Mouse (Mus musculus): Measurements from ENCODE around the gene Rassf7. TPM values are rescaled to one million over a fixed set of nuclear protein-coding genes. Genes with fewer than 3 reads are reported as not detected.

Rassf7 gene
- total RNA-seq (2021): 1 to 10 TPM in 1 of 2 experiments, under 1 TPM in 1; 0.98 to 1.2 TPM
- long read RNA-seq, experiment 1: 0 reads
- long read RNA-seq, experiment 2, partial matches to known transcripts: 0 of 3 reads
- long read RNA-seq, experiment 2, other reads (novel, unspliced or antisense): 2 of 3 reads

GRCm38 (mm10) chr7:141215101-141215879 lies at the start of gene Rassf7:
Gene Rassf7, plus strand, starts transcription at chr7:141215860.
- DNase-seq (ENCODE audit: low spot score in 2 of 2): peak; percentile 75 to 76
- Histone ChIP-seq H3K27ac (no peak within 1 kb of the TSS), H3K4me3 (peak within 1 kb of the TSS; percentile 66)
- TF ChIP-seq CTCF (conservative IDR thresholded peaks at IDR 0.05): no peak

DNA sequence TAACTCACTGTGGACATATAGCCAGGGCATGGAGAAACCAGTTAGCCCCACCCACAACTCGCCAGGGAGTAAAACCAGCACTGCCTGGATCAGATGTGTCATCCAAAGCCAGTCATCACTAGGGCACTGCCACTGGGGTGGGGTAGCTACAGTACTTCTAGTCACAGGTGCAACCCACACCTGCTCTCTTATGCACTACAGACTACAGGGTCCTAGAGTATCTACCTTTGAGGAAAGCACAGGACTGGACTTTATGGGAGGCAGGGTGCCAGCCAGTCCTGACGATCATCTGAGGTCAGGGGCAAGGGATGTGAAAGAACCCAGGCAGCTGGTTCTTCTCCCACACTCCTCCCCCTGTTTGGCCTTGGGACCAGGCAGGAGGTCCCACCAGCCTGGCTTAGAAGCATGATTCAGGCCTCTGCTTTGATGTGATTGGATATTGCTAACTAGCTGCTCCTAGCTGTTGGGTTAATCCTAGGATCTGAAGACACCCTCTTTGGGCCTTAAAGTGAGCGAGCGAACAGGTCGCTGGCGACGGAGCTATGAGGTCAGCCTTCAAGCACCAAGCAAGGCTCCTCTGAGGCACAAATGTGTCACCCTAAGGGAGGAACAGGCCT lies 47.7 kb upstream of the Rassf7 start:
- DNase-seq (ENCODE audit: low spot score in 2 of 2): peak in 1 of 2 experiments; percentile 11
- H3K4me3 ChIP-seq: peak overlapping the region; percentile 54
- peak overlapping the region; percentile 83 for H3K27ac ChIP-seq
- TF ChIP-seq CTCF (conservative IDR thresholded peaks at IDR 0.05): no peak

DNA sequence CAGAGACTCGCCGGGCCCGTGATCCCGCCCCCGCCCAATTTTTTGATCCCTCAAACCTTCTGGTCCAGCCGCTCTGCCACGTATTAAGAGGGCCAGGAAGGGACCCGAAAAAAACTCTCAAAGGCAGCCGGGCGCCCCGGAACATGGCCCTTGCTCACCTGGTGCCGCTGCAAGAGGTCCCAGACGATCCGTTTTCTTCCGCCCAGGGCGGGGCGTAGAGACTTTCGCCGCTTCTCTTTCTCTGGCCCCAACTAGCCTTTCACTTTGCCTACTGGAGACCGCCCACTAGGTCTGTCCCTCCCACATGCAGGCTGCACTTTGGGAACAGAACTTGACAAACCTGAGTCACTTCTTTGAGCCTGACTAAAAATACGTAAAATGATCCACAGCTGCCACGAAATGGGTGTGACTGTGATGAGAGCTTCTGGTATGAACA lies 47.1 kb upstream of the Rassf7 start:
- no peak for DNase-seq (ENCODE audit: low spot score in 2 of 2)
- no peak for TF ChIP-seq CTCF (conservative IDR thresholded peaks at IDR 0.05)
- peak overlapping the region; percentile 83 for H3K27ac ChIP-seq
- H3K4me3 ChIP-seq: peak overlapping the region; percentile 54

- no peak for TF ChIP-seq CTCF (conservative IDR thresholded peaks at IDR 0.05)
- DNase-seq (ENCODE audit: low spot score in 2 of 2): no peak
- Histone ChIP-seq H3K27ac (peak overlapping the region; percentile 83), H3K4me3 (no peak overlapping the region)
These were observed 46.4 kb upstream of the Rassf7 start for GRCm38 (mm10) chr7:141169300-141169699.

- Histone ChIP-seq H3K4me3 (no peak overlapping the region), H3K27ac (peak overlapping the region; percentile 83)
These were observed 45.8 kb upstream of the Rassf7 start for GRCm38 (mm10) chr7:141169866-141170265.

GRCm38 (mm10) chr7:141172116-141173006 lies 43.3 kb upstream of the Rassf7 start, which contains the start of gene Rnh1:
Gene Rnh1, minus strand, starts transcription at chr7:141172857.
- H3K4me3 ChIP-seq: peak within 1 kb of the TSS; percentile 80
- peak within 1 kb of the TSS; percentile 99 for H3K27ac ChIP-seq
- peak; percentile 92 to 94 for DNase-seq (ENCODE audit: low spot score in 2 of 2)
- TF ChIP-seq CTCF (conservative IDR thresholded peaks at IDR 0.05): no peak

More at GRCm38 (mm10) chr7:141169866-141170265, 45.8 kb upstream of the Rassf7 start:
- TF ChIP-seq CTCF (conservative IDR thresholded peaks at IDR 0.05): no peak
- DNase-seq (ENCODE audit: low spot score in 2 of 2): peak in 1 of 2 experiments; percentile 3

DNA sequence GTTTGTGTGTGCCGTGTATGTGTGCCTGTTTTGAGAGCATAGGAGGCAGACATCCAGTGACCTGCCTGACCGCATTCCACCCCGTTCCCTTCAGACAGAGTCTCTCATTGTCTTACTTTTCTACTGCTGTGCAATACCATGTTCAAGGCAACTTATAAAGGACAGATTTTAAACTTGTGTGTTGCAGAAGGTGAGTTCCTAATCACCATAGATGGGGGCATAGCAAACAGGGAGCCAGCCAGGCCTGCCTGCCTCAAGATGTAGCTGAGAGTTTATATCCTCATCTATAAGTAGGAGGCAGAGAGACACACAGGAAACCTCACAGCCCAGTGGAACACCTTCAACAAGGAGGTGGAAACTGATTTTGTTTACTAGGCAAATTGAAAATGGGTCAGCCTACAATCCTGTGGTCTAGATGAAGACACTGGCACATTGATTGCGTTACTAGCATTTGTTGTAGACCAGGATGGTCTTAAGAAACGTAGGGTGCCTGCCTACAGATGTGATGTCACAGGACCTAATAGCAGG lies 42.3 kb upstream of the Rassf7 start:
- Histone ChIP-seq H3K27ac (peak overlapping the region; percentile 99), H3K4me3 (peak overlapping the region; percentile 80)
- no peak for TF ChIP-seq CTCF (conservative IDR thresholded peaks at IDR 0.05)
- DNase-seq (ENCODE audit: low spot score in 2 of 2): peak in 1 of 2 experiments; percentile 7

GRCm38 (mm10) chr7:141175068-141175467 lies 40.6 kb upstream of the Rassf7 start:
- peak; percentile 50 for TF ChIP-seq CTCF (conservative IDR thresholded peaks at IDR 0.05)
- H3K4me3 ChIP-seq: no peak overlapping the region
- peak in 1 of 2 experiments; percentile 5 for DNase-seq (ENCODE audit: low spot score in 2 of 2)
- H3K27ac ChIP-seq: no peak overlapping the region

GRCm38 (mm10) chr7:141176173-141176572 lies 39.5 kb upstream of the Rassf7 start:
- TF ChIP-seq CTCF (conservative IDR thresholded peaks at IDR 0.05): peak; percentile 88
- peak; percentile 87 to 89 for DNase-seq (ENCODE audit: low spot score in 2 of 2)
- Histone ChIP-seq H3K4me3 (no peak overlapping the region), H3K27ac (no peak overlapping the region)

DNA sequence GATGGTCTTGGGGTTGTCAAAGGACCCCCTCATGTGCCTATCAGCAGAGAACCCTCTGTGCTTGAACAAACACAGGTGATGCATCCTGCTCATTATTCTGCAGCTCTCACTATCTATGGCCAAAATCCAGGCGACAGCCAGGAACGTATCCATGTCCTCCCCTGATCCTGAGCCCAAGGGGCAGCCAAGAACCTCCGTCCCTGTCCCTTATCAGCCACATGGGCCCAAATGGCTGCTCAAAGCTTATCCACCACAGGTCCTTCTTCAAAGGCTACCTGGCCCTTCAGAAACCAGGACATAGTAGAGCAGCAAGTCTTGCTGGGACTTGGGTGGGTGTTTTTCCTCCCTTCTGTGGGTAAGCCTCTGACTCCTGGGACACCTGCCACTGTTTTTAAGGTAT lies 27.5 kb upstream of the Rassf7 start:
- H3K4me3 ChIP-seq: no peak overlapping the region
- DNase-seq (ENCODE audit: low spot score in 2 of 2): no peak
- TF ChIP-seq CTCF (conservative IDR thresholded peaks at IDR 0.05): no peak
- no peak overlapping the region for H3K27ac ChIP-seq

DNA sequence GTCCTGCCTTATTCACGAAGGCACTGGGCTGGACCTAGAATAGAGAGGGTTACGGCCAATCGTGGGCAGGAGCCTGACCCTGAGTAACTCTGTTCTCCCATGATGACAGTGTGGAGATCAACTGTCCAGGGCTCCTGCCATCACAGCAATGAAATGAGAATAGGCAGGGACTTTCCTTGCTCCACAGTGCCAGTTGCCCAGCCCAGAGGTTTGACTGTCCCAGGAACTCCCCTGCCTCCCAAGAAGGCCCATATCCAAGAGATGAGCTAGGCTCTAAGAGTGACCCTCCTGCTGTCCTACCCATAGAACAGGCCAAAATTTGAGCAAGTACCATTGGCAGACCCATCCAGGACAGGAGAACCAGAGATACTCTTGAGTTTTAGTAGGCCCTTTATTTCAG lies 26.9 kb upstream of the Rassf7 start:
- TF ChIP-seq CTCF (conservative IDR thresholded peaks at IDR 0.05): no peak
- Histone ChIP-seq H3K4me3 (no peak overlapping the region), H3K27ac (no peak overlapping the region)
- no peak for DNase-seq (ENCODE audit: low spot score in 2 of 2)

- no peak for TF ChIP-seq CTCF (conservative IDR thresholded peaks at IDR 0.05)
- DNase-seq (ENCODE audit: low spot score in 2 of 2): no peak
- Histone ChIP-seq H3K4me3 (no peak overlapping the region), H3K27ac (no peak overlapping the region)
These were observed 25.4 kb upstream of the Rassf7 start for GRCm38 (mm10) chr7:141190220-141190619.

All from layer of hippocampus, adult 2 months (tissue).